ENCODE assay signal across 11 mouse cellular contexts in the genomic region with DNA sequence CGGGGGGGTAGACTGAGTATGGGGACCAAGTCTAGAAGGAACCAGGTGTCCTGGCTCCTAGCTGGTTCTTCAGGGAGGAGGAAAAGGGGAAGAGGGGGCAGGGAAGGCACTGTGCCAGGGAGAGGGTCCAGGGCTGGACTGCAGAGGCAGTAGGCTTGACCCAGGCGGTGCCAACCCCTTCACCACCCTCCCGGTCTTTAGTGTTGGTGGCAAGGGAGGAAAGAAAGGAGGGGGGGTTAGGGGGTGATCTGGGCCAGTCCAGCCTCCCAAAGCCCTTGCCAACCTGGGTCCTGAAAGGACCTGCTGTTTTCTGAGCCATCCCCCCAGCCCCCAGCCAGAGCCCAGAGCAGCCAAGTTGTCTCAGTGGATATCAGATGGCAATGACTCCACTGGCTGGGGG. TPM values are rescaled to one million over a fixed set of nuclear protein-coding genes. Genes with fewer than 3 reads are reported as not detected.
A peak's percentile ranks its signal among the peaks of the same experiment; 100 is the strongest.
DNase-seq lines count a peak whose midpoint lies in the region; ATAC-seq and TF ChIP-seq lines count a peak whose summit lies in the region.
"Had no signal": no experiment of that assay in that cellular context is flagged by ENCODE, and none has a peak within 500 bp of the region (broad histone marks: within the 10 kb centered on the region; RNA-seq: fewer than 3 reads in every experiment).

No protein-coding gene starts in this region.

- peak; percentile 17; the same call in 1 of the 2 replicates for TF ChIP-seq POLR2A in cortical plate, adult 2 months (IDR thresholded peaks at IDR 0.05; ENCODE audit: extremely low read depth, insufficient read depth, low read length)

- H3K9ac ChIP-seq in neural tube, embryonic 15.5 days (replicated peaks), result 0 out of 2 replicates have a peak overlapping the region, but pooled peaks have one; percentile 7
- H3K9ac ChIP-seq: intestine, embryonic 15.5 days; liver, embryonic 12.5 days had no signal

- no peaks in the 10 kb centered on the region for H3K9me3 ChIP-seq in neural tube, embryonic 15.5 days (replicated peaks)
- H3K9me3 ChIP-seq: intestine, embryonic 15.5 days; liver, embryonic 12.5 days had no signal

- peak overlapping the region; percentile 79 for H3K4me2 ChIP-seq in neural tube, embryonic 15.5 days
- H3K4me2 ChIP-seq: intestine, embryonic 15.5 days; liver, embryonic 12.5 days had no signal

- no peak for TF ChIP-seq CTCF in cortical plate, adult 2 months (IDR thresholded peaks at IDR 0.05; ENCODE audit: extremely low read depth, insufficient read depth, low read length)

- 66% methylated on average over 3 of the region's 3 CpGs for WGBS in neural tube, embryonic 15.5 days

- H3K27ac ChIP-seq in cortical plate, adult 2 months (ENCODE audit: insufficient read depth, low read length), result no peak overlapping the region; the same call in 1 of the 2 replicates
- peak overlapping the region; percentile 73 for H3K27ac ChIP-seq in neural tube, embryonic 15.5 days (replicated peaks)
- H3K27ac ChIP-seq: intestine, embryonic 15.5 days; liver, embryonic 12.5 days had no signal

- peak overlapping the region; percentile 41 for H3K4me3 ChIP-seq in cortical plate, adult 2 months (ENCODE audit: insufficient read depth, low read length)
- H3K4me3 ChIP-seq in neural tube, embryonic 15.5 days (replicated peaks), result 0 out of 2 replicates have a peak overlapping the region, but pooled peaks have one; percentile 46
- H3K4me3 ChIP-seq: intestine, embryonic 15.5 days; liver, embryonic 12.5 days; myocyte had no signal

- H3K27me3 ChIP-seq in neural tube, embryonic 15.5 days (replicated peaks), result peaks cover 9% of the 10 kb centered on the region

- ATAC-seq in neural tube, embryonic 15.5 days (ENCODE audit: low FRiP score), result peak; percentile 79
- ATAC-seq: intestine, embryonic 15.5 days; liver, embryonic 12.5 days had no signal

- H3K4me1 ChIP-seq in cortical plate, adult 2 months (ENCODE audit: control insufficient read depth, insufficient read depth, low read length), result peaks cover 2% of the 10 kb centered on the region; the same call in 1 of the 2 replicates
- H3K4me1 ChIP-seq in neural tube, embryonic 15.5 days, result peaks cover 16% of the 10 kb centered on the region

- DNase-seq in kidney, adult 18-20 months, result peak; percentile 25
- no peak for DNase-seq in kidney, postnatal 4 days
- peak; percentile 76 to 83 for DNase-seq in layer of hippocampus, adult 8-10 months (ENCODE audit: low spot score in 2 of 2)
- DNase-seq in heart, adult 18-20 months, result no peak
- no peak for DNase-seq in adrenal gland, adult 2 months
- no peak for DNase-seq in gastrocnemius, adult 18-20 months (ENCODE audit: low spot score)

- H3K36me3 ChIP-seq in neural tube, embryonic 15.5 days, result no peaks in the 10 kb centered on the region
- H3K36me3 ChIP-seq: intestine, embryonic 15.5 days; liver, embryonic 12.5 days had no signal

RNA-seq across cellular contexts. Expression of gene Kcnj10, which starts 1.7 kb away (rescaled TPM):
- polyA plus RNA-seq in cortical plate, adult 2 months (2012; rRNA removed), result 96.8 and 102 TPM in 2 replicates
- 100 to 1,000 TPM in 2 of 4 experiments, 10 to 100 TPM in 2; 92.2 to 116 (median 100.0) TPM for total RNA-seq in layer of hippocampus, adult 8-10 months (2022)
- polyA plus RNA-seq in neural tube, embryonic 15.5 days (2015; fragmentation: Nextera tagmentation; extraction: Ambion mirVana), result 2.3 and 2.5 TPM in 2 replicates
- total RNA-seq in heart, adult 18-20 months (2021), result under 1 TPM; 0.17 to 0.18 TPM
- total RNA-seq in adrenal gland, adult 2 months (2021), result 1 to 10 TPM; 1.0 to 1.1 TPM
- 0.99 and 1.1 TPM in 2 replicates for polyA plus RNA-seq in adrenal gland, adult 2 months (2012; rRNA removed)
- total RNA-seq in gastrocnemius, adult 18-20 months (2021), result under 1 TPM; 0.05 to 0.17 TPM
- polyA plus RNA-seq: myocyte had no signal

RNA-seq across cellular contexts. Expression of gene Kcnj9, which starts 13.6 kb away (rescaled TPM):
- polyA plus RNA-seq in cortical plate, adult 2 months (2012; rRNA removed), result 169 and 180 TPM in 2 replicates
- 10 to 100 TPM; 66.5 to 88.7 (median 77.5) TPM for total RNA-seq in layer of hippocampus, adult 8-10 months (2022)
- 2.5 and 3.2 TPM in 2 replicates for polyA plus RNA-seq in neural tube, embryonic 15.5 days (2015; fragmentation: Nextera tagmentation; extraction: Ambion mirVana)
- not detected for total RNA-seq in heart, adult 18-20 months (2021)
- total RNA-seq in adrenal gland, adult 2 months (2021), result under 1 TPM; 0.09 to 0.17 TPM
- 0.67 and 0.85 TPM in 2 replicates for polyA plus RNA-seq in adrenal gland, adult 2 months (2012; rRNA removed)
- total RNA-seq in gastrocnemius, adult 18-20 months (2021), result not detected
- polyA plus RNA-seq: intestine, embryonic 15.5 days; liver, embryonic 12.5 days had no signal

RNA-seq across cellular contexts. Expression of gene Pigm, which starts 33.6 kb away (rescaled TPM):
- polyA plus RNA-seq in cortical plate, adult 2 months (2012; rRNA removed), result 6.5 TPM in 2 replicates
- 1 to 10 TPM; 8.3 to 9.0 (median 8.7) TPM for total RNA-seq in layer of hippocampus, adult 8-10 months (2022)
- polyA plus RNA-seq in neural tube, embryonic 15.5 days (2015; fragmentation: Nextera tagmentation; extraction: Ambion mirVana), result 3.7 and 3.8 TPM in 2 replicates
- 1 to 10 TPM; 3.2 to 4.2 TPM for total RNA-seq in heart, adult 18-20 months (2021)
- total RNA-seq in adrenal gland, adult 2 months (2021), result 10 to 100 TPM in 1 of 2 experiments, 1 to 10 TPM in 1; 9.2 to 11.2 TPM
- polyA plus RNA-seq in adrenal gland, adult 2 months (2012; rRNA removed), result 10.4 and 11.0 TPM in 2 replicates
- 1 to 10 TPM; 3.0 to 3.3 TPM for total RNA-seq in gastrocnemius, adult 18-20 months (2021)

RNA-seq across cellular contexts. Expression of gene Atp1a2, which starts 44.9 kb away (rescaled TPM):
- polyA plus RNA-seq in cortical plate, adult 2 months (2012; rRNA removed), result 534 and 567 TPM in 2 replicates
- total RNA-seq in layer of hippocampus, adult 8-10 months (2022), result 100 to 1,000 TPM; 613 to 678 (median 645) TPM
- polyA plus RNA-seq in neural tube, embryonic 15.5 days (2015; fragmentation: Nextera tagmentation; extraction: Ambion mirVana), result 57.9 and 63.1 TPM in 2 replicates
- 100 to 1,000 TPM; 496 to 511 TPM for total RNA-seq in heart, adult 18-20 months (2021)
- total RNA-seq in adrenal gland, adult 2 months (2021), result 100 to 1,000 TPM; 126 to 247 TPM
- polyA plus RNA-seq in adrenal gland, adult 2 months (2012; rRNA removed), result 57.3 and 85.0 TPM in 2 replicates
- 1,000 to 10,000 TPM in 1 of 2 experiments, 100 to 1,000 TPM in 1; 896 to 1,049 TPM for total RNA-seq in gastrocnemius, adult 18-20 months (2021)

Comparison
In these comparisons a context has a peak if more than half of its experiments do, and no peak if none do; other contexts are left out.
1. DNase-seq: peak in kidney, adult 18-20 months (single experiment) and layer of hippocampus, adult 8-10 months (2 of 2); none in kidney, postnatal 4 days (0 of 2), heart, adult 18-20 months (0 of 2), adrenal gland, adult 2 months (single experiment) and gastrocnemius, adult 18-20 months (single experiment).
2. RNA of gene Kcnj10, which starts 1.7 kb away (total RNA-seq): 92.2 to 116 TPM in layer of hippocampus, adult 8-10 months; 1.0 to 1.1 TPM in adrenal gland, adult 2 months, 0.17 to 0.18 TPM in heart, adult 18-20 months and 0.05 to 0.17 TPM in gastrocnemius, adult 18-20 months; every median in the first group is over 10 times any median in the second.
3. RNA of gene Kcnj9, which starts 13.6 kb away (total RNA-seq): 66.5 to 88.7 TPM in layer of hippocampus, adult 8-10 months; 0.09 to 0.17 TPM in adrenal gland, adult 2 months, not detected in heart, adult 18-20 months and not detected in gastrocnemius, adult 18-20 months; every median in the first group is over 10 times any median in the second.